Mouse (Mus musculus) lung, embryonic 16.5 days (tissue): ENCODE measurements around the gene Cdca4. TPM values are rescaled to one million over a fixed set of nuclear protein-coding genes. Genes with fewer than 3 reads are reported as not detected.

Source experiments
- ATAC-seq: fragments of 200-750 bp; cut with Nextera tagmentation; 2 replicates; pipeline ENCODE4 v1.8.0; 2017; ENCODE audit warnings: low read depth, mild to moderate bottlenecking, moderate library complexity
- H3K27ac ChIP-seq: fragments of 300-500 bp; sonication (generic); 2 replicates; pipeline ENCODE4 v1.5.1; 2014; ENCODE audit warnings: mild to moderate bottlenecking, control low read depth, low read length
- H3K27me3 ChIP-seq: fragments of 300-500 bp; sonication (generic); 2 replicates; pipeline ENCODE4 v1.6.1; 2014; ENCODE audit warnings: low read depth, low read length, mixed read lengths; ENCODE audit not compliant: control insufficient read depth, insufficient read depth
- H3K36me3 ChIP-seq: fragments of 300-500 bp; sonication (generic); 2 replicates; pipeline ENCODE4 v1.6.1; 2014; ENCODE audit warnings: low read length; ENCODE audit not compliant: control insufficient read depth, insufficient read depth
- H3K4me1 ChIP-seq: fragments of 300-500 bp; sonication (generic); replicated peaks from 2 replicates; pipeline ENCODE4 v1.6.1; 2014; ENCODE audit warnings: low read length, mixed read lengths; ENCODE audit not compliant: control insufficient read depth, insufficient read depth
- H3K4me2 ChIP-seq: fragments of 300-500 bp; sonication (generic); 2 replicates; pipeline ENCODE4 v1.6.1; 2014; ENCODE audit warnings: low read depth, low read length, control low read depth
- H3K4me3 ChIP-seq: fragments of 300-500 bp; sonication (generic); 2 replicates; pipeline ENCODE4 v1.5.1; 2014; ENCODE audit warnings: mild to moderate bottlenecking, low read length, control low read depth
- H3K9ac ChIP-seq: fragments of 300-500 bp; sonication (generic); 2 replicates; pipeline ENCODE4 v1.6.1; 2014; ENCODE audit warnings: low read length, control low read depth
- H3K9me3 ChIP-seq: fragments of 300-500 bp; sonication (generic); 2 replicates; pipeline ENCODE4 v1.6.1; 2016; ENCODE audit warnings: low read length; ENCODE audit not compliant: control insufficient read depth
- WGBS: fragments of 180-500 bp; shearing (Covaris S2); extraction: QIAGEN DNeasy Blood & Tissue Kit; methylation state at CpG from one replicate; pipeline ENCODE4 v1.1.7; 2014; 5-methylcytosine and 5-hydroxymethylcytosine counted together
- polyA plus RNA-seq: library from polyadenylated mRNA; unstranded; fragments of >200 nt; fragmentation: Nextera tagmentation; extraction: Ambion mirVana; gene quantifications from 2 replicates; pipeline ENCODE4 v1.2.1, GENCODE M21; 2015

Cdca4 gene
- polyA plus RNA-seq, 1 experiment from 2014 or later, result 108 TPM

DNA sequence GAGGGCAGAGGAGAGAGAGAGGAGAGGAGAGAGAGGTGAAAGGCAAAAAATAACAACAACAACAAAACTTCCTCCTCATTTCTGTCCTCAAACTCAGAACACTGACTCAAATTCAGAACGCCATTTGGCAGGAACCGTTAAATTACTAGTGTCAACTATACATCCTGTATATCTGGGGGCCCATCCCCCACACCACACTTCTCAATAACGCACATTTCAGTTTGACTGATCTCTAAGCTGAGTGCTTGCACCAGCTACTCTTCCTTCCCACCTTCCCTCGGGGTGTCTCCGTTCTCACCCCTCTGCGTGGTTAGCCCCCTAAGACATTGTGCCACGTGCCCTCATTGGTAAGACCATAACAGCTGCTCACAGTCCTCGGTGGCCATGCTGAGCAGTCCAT lies 30.7 kb upstream of the Cdca4 start:
- no peak overlapping the region for H3K9ac ChIP-seq
- H3K4me2 ChIP-seq, result no peak overlapping the region
- no peak for ATAC-seq
- H3K4me3 ChIP-seq, result no peak overlapping the region
- H3K9me3 ChIP-seq, result no peaks in the 10 kb centered on the region
- no peaks in the 10 kb centered on the region for H3K4me1 ChIP-seq
- H3K27ac ChIP-seq, result no peak overlapping the region
- 46% methylated on average over 8 of the region's 8 CpGs for WGBS
- no peaks in the 10 kb centered on the region for H3K27me3 ChIP-seq
- H3K36me3 ChIP-seq, result no peaks in the 10 kb centered on the region

DNA sequence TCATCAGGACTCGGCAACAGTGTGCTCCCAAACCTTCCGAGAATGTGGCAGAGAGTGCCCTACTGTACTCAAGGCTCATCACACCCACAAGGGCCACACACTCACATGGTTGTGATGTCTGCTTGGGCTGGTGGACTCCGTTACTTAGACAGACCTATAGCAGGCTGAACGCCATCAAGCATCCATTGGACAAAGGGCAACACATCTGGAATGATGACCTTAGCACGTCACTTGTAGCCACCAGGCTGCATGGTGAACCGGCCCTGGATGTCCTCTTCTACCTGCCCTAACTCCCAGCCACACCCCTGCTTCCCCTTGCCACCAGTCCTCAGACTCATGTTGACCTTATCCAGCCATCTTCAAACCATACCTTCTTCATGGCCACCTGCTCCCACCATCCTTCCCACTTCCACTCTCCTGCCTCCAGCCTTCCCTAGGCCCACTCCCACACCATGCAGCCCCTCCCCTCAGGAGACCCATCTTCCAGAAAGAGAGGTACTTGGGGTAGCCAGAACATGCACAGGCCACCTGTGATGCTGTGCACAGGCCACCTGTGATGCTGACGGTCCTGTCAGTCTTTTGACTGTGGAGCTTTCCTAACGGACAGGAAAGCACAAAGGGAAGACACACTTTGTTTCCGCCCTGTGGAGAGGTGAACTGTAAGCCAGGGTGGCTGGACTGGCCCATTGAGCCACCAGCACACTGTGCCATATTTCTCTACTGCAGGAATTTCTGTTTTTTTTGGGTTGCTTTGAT lies 29.5 kb upstream of the Cdca4 start:
- H3K27me3 ChIP-seq, result no peaks in the 10 kb centered on the region
- H3K4me3 ChIP-seq, result no peak overlapping the region
- no peaks in the 10 kb centered on the region for H3K9me3 ChIP-seq
- no peak for ATAC-seq
- H3K9ac ChIP-seq, result no peak overlapping the region
- H3K27ac ChIP-seq, result no peak overlapping the region
- H3K36me3 ChIP-seq, result no peaks in the 10 kb centered on the region
- no peak overlapping the region for H3K4me2 ChIP-seq
- WGBS, result 88% methylated on average over 9 of the region's 9 CpGs
- no peaks in the 10 kb centered on the region for H3K4me1 ChIP-seq

- Histone ChIP-seq H3K4me3 (no peak overlapping the region), H3K36me3 (no peaks in the 10 kb centered on the region), H3K4me1 (no peaks in the 10 kb centered on the region), H3K27me3 (no peaks in the 10 kb centered on the region), H3K9me3 (no peaks in the 10 kb centered on the region), H3K9ac (no peak overlapping the region), H3K4me2 (no peak overlapping the region), H3K27ac (no peak overlapping the region)
- no peak for ATAC-seq
- WGBS, result 52% methylated on average over 9 of the region's 9 CpGs
Observed at GRCm38 (mm10) chr12:112857021-112857925, 28.1 kb upstream of the Cdca4 start.

DNA sequence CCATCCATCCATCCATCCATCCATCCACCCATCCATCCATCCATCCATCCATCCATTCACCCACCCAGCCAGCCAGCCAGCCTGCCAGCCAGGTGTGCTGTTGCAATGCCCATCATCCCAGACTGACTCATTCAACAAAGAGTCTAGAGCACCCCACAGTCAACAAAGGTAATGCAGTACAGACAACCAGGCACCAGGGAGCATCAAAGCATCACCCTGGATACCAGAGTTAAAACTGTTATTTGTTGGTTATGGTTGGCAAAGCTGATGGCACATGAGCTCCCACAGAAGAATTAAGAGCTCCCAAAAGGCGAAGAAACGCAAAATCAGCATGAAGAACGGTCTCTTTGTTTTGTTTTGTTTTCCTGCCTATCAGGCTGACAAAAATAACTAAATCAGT lies 27.1 kb upstream of the Cdca4 start:
- Histone ChIP-seq H3K4me2 (no peak overlapping the region), H3K9ac (no peak overlapping the region), H3K27ac (no peak overlapping the region), H3K4me3 (no peak overlapping the region), H3K36me3 (no peaks in the 10 kb centered on the region), H3K27me3 (no peaks in the 10 kb centered on the region), H3K4me1 (no peaks in the 10 kb centered on the region), H3K9me3 (no peaks in the 10 kb centered on the region)
- no peak for ATAC-seq
- WGBS, result 83% methylated on average over 3 of the region's 3 CpGs

DNA sequence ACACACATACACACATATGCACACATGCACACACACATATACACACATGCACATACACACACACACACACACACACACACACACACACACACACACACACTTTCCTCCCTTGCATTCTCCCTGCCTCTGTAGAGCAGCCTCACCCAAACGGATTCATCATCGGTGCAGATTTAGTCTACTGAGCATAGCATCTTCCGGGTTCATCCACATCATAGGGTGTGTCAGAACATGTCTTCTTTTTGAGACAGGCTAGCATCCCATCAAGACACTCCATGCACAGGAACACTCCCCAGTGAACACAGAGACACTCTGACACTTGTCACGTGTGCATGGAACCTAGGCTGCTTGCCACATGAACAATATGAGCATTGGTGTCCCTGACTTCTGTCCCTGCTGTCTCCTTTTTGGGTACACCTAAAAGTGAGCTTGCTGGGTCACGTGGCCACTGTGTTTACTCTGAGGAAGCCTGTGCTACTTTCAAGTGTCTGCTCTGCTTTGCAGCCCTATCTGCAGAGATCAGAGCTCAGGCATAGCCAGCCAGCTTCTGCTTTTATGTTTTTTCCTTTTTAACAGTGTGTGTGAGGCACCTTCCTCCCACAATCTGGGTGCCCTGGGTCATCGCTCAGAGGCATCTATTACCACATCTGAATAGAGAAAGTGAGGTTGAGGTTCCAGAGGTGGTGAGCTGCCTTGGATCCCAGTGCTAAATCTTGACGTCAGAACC lies 25.5 kb upstream of the Cdca4 start:
- Histone ChIP-seq H3K4me2 (no peak overlapping the region), H3K36me3 (no peaks in the 10 kb centered on the region), H3K27ac (no peak overlapping the region), H3K9me3 (no peaks in the 10 kb centered on the region), H3K9ac (no peak overlapping the region), H3K4me3 (no peak overlapping the region), H3K27me3 (no peaks in the 10 kb centered on the region), H3K4me1 (no peaks in the 10 kb centered on the region)
- 55% methylated on average over 7 of the region's 7 CpGs for WGBS
- ATAC-seq, result no peak

DNA sequence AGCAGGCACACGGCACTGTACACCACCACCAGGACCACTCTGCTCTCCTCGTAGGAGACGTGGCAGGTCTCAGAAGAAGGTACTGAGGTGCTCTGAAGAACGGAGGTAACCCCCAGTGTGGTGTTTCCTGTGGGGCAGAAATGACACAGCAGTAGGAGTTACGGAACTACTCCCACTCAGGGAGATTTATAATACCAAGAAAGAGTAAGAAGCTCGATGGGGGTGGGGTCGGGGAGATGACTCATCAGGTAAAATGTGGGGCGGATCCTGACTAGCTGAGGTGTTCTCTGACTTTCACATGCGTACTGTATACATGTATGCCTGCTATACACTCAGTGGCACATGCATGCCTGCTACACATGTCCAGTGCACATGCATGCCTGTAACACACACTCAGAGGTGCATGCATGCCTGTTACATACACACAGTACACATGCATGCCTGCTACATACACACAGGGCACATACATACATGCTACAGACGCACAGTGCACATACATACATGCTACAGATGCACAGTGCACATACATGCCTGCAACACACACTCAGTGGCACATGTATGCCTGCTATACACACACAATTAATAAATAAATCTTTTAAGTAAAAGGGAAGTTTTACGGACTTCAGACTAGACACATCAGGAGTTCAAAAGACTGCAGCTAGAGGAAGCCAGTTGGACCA lies 24.0 kb upstream of the Cdca4 start:
- WGBS, result 75% methylated on average over 11 of the region's 11 CpGs
- Histone ChIP-seq H3K4me3 (no peak overlapping the region), H3K4me2 (no peak overlapping the region), H3K36me3 (no peaks in the 10 kb centered on the region), H3K9me3 (no peaks in the 10 kb centered on the region), H3K27me3 (no peaks in the 10 kb centered on the region), H3K9ac (no peak overlapping the region), H3K4me1 (no peaks in the 10 kb centered on the region), H3K27ac (no peak overlapping the region)
- ATAC-seq, result no peak

DNA sequence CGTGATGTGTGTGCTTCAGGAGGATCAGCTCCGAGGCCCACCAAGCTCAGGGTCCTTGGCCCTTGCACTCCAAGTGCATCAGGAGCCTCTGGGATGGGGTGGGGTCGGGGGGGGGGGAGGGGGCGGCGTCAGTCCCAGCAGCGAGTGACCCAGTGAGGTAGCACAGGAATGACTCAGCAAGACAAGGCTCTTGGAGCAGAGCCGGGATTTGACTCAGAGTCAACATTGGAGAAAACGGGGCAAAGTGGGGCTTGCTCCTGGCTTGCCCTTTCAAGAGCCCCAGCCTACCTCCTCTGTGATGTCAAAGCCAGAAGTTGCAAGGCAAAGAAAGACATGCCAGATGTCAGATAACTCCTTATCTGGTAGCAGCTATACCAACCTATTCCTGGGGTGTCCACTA lies 21.9 kb upstream of the Cdca4 start:
- 20% methylated on average over 7 of the region's 8 CpGs for WGBS
- ATAC-seq, result no peak

GRCm38 (mm10) chr12:112850344-112850743 lies 21.1 kb upstream of the Cdca4 start:
- Histone ChIP-seq H3K4me2 (no peak overlapping the region), H3K9me3 (no peaks in the 10 kb centered on the region), H3K27ac (no peak overlapping the region), H3K4me1 (no peaks in the 10 kb centered on the region), H3K36me3 (no peaks in the 10 kb centered on the region), H3K9ac (no peak overlapping the region), H3K27me3 (no peaks in the 10 kb centered on the region), H3K4me3 (no peak overlapping the region)
- 83% methylated on average over 9 of the region's 9 CpGs for WGBS
- no peak for ATAC-seq

More for the DNA sequence above, 21.9 kb upstream of the Cdca4 start:
- H3K4me3 ChIP-seq, result no peak overlapping the region
- H3K9ac ChIP-seq, result no peak overlapping the region
- no peaks in the 10 kb centered on the region for H3K27me3 ChIP-seq
- no peaks in the 10 kb centered on the region for H3K4me1 ChIP-seq
- H3K4me2 ChIP-seq, result no peak overlapping the region
- no peaks in the 10 kb centered on the region for H3K36me3 ChIP-seq
- H3K27ac ChIP-seq, result no peak overlapping the region
- H3K9me3 ChIP-seq, result no peaks in the 10 kb centered on the region
